Mouse (Mus musculus) heart, adult 2 months (tissue): ENCODE measurements around the gene Evx2. TPM values are rescaled to one million over a fixed set of nuclear protein-coding genes. Genes with fewer than 3 reads are reported as not detected.

ENCODE experiments used
- DNase-seq, 2 experiments: peaks; one replicate each; pipeline ENCODE4 v3.0.0; 2021
- H3K27ac ChIP-seq: fragments of 200-600 bp; 2 replicates; pipeline ENCODE4 v1.8.1; 2022
- H3K27me3 ChIP-seq: fragments of 200-500 bp; 2 replicates; pipeline ENCODE4 v1.6.1; 2012; ENCODE audit warnings: mild to moderate bottlenecking, low read length, inconsistent platforms, mixed read lengths; ENCODE audit not compliant: control insufficient read depth, insufficient read depth
- H3K36me3 ChIP-seq: fragments of 200-500 bp; 2 replicates; pipeline ENCODE4 v1.6.1; 2012; ENCODE audit warnings: low read length, inconsistent platforms; ENCODE audit not compliant: control insufficient read depth, insufficient read depth
- H3K4me1 ChIP-seq: fragments of 200-500 bp; 2 replicates; pipeline ENCODE4 v1.6.1; 2011; ENCODE audit warnings: low read length; ENCODE audit not compliant: control insufficient read depth, insufficient read depth
- H3K4me3 ChIP-seq: fragments of 200-600 bp; 2 replicates; pipeline ENCODE4 v1.8.1; 2022
- H3K79me2 ChIP-seq: fragments of 200-500 bp; replicated peaks from 2 replicates; pipeline ENCODE4 v1.6.1; 2012; ENCODE audit warnings: mild to moderate bottlenecking, inconsistent platforms, low read length, moderate library complexity, mixed read lengths; ENCODE audit not compliant: control insufficient read depth, insufficient read depth
- H3K9ac ChIP-seq: fragments of 200-500 bp; 2 replicates; pipeline ENCODE4 v1.6.1; 2012; ENCODE audit warnings: low read depth, mild to moderate bottlenecking, control low read depth, inconsistent platforms, low read length, mixed read lengths
- CTCF ChIP-seq: fragments of 200-600 bp; IDR thresholded peaks from 2 replicates; pipeline ENCODE4 v1.8.1; 2022; ENCODE audit warnings: antibody characterized with exemption, mild to moderate bottlenecking, moderate library complexity
- EP300 ChIP-seq: fragments of 200-500 bp; IDR thresholded peaks from 2 replicates; pipeline ENCODE4 v1.6.1; 2011; ENCODE audit warnings: low read depth, low read length, control low read depth; ENCODE audit not compliant: insufficient read depth
- POLR2A ChIP-seq: fragments of 200-500 bp; IDR thresholded peaks from 2 replicates; pipeline ENCODE4 v1.6.1; 2011; ENCODE audit warnings: mild to moderate bottlenecking, low read depth, low read length, control low read depth; ENCODE audit not compliant: insufficient read depth
- WGBS: fragments of 180-500 bp; shearing (Covaris S2); methylation state at CpG from one replicate; pipeline ENCODE4 v1.1.7; 2018; 5-methylcytosine and 5-hydroxymethylcytosine counted together
- intact Hi-C: fragments of 180-260 bp; cut with DNase I; formaldehyde crosslinking; loops from one replicate; pipeline ENCODE4 v1.15.1; 2025
- polyA plus RNA-seq: library from polyadenylated mRNA; depleted of rRNA; stranded (reverse); fragments of >200 nt; gene quantifications from 2 replicates; pipeline ENCODE4 v1.2.3, GENCODE M21; 2012
- total RNA-seq, 2 experiments: library from RNA; stranded (reverse); gene quantifications; 2 replicates each; pipeline ENCODE4 v1.2.3; 2021

Gene Evx2
- total and polyA plus RNA-seq, 3 experiments, result not detected

DNA sequence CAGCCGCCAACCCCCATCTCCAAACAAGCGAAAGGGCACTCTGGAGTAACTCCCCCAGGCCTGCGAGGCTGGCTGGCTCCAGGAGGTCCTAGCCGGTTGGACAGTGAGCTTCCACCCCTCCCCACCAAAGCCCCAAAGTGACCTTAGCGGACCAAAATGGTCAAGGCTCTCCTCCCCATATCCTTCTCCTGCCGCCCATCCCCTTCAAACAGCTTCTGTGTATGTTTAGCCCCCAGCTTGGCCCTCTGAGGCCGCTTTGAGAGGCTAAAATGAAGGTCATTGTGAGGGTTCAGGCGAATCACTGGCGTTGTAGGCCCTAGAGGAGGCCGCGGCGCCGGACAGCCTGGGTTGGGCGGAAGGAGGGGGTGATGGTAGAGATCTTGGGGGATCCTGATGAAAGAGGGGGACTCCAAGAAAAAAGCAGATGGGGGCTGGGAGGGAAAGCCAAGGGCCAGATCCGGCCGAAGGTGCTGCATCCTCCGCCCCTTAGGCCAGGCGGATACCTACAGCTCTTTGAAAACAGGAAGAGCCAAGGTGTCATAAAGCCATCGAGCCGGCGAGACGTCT, 41.3 kb upstream of the Evx2 start:
- no peaks in the 10 kb centered on the region for H3K36me3 ChIP-seq
- H3K4me3 ChIP-seq, result no peak overlapping the region
- H3K27ac ChIP-seq, result no peak overlapping the region
- WGBS, result 12% methylated on average over 22 of the region's 22 CpGs
- peaks cover 47% of the 10 kb centered on the region for H3K27me3 ChIP-seq
- TF ChIP-seq CTCF, result no peak
- TF ChIP-seq EP300, result no peak
- no peak for TF ChIP-seq POLR2A
- no peaks in the 10 kb centered on the region for H3K79me2 ChIP-seq
- no peak for DNase-seq
- intact Hi-C loops, result loop anchor here (5.0 kb wide), 2 partner anchors 262 to 612 kb away; no protein-coding TSS in a partner anchor
- no peak overlapping the region for H3K9ac ChIP-seq
- H3K4me1 ChIP-seq, result no peaks in the 10 kb centered on the region

DNA sequence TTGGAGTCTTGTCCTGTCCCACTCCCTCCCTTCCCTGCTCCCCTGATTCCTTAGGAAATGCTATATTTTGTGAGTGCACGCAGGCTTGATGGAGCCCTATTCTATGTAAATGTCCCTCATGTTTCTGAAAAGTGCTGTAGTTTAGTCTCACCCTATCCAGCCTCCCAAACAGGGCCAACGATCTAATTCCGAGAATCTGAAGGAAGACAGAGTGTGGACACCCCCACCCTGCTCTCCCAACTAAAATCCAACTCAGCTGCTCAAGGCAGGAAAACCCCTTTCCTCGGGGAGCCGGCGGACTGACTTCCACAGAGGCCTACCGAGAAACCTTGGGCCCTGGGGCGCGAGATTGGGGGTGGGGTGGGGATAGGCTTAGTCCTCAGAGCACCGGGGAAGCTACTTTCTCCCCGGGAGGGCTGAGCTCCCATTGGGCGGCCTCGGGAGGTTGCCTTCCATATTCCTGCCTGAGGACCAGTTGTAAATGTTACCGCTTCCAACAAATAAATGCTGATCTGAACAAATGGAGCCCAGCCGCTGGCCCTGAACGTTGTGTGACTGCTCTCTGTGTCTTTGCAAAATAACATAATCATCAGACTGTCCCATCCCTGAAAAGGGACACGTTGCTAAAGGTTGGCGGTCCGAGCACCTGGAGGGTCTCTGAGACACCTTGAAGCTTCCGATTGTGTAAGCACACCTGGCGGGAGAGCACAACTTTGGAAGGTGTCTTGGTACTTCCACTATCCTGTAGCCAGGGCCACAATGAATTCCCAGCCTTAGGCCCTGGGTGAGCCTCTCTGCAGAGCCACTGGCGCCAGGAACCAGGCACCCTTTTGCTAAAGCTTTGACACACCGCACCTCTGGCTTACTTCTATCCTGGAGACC, 40.5 kb upstream of the Evx2 start:
- WGBS, result 17% methylated on average over 23 of the region's 23 CpGs
- Histone ChIP-seq H3K4me1 (no peaks in the 10 kb centered on the region), H3K36me3 (no peaks in the 10 kb centered on the region), H3K27me3 (peaks cover 42% of the 10 kb centered on the region), H3K4me3 (no peak overlapping the region), H3K27ac (no peak overlapping the region), H3K79me2 (no peaks in the 10 kb centered on the region), H3K9ac (no peak overlapping the region)
- intact Hi-C loops, result loop anchor here (5.0 to 10.0 kb wide), 3 partner anchors 262 to 1425 kb away; partner anchors contain the start of gene Sp9
- TF ChIP-seq EP300 (no peak), CTCF (no peak)
- peak in 1 of 2 experiments; percentile 22 for DNase-seq

DNA sequence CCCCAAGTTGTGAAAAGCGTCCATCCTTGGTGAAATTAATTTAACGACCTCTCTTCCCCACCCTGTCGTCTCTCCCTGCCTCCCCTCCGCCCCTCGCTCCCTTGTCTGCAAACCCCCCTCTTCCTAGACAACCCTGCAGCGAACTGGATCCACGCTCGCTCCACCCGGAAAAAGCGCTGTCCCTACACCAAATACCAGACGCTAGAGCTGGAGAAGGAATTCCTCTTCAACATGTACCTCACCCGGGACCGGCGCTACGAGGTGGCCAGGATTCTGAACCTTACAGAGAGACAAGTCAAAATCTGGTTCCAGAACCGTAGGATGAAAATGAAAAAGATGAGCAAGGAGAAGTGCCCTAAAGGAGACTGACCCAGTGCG, 39.7 kb upstream of the Evx2 start:
- Histone ChIP-seq H3K9ac (no peak overlapping the region), H3K27ac (no peak overlapping the region), H3K36me3 (no peaks in the 10 kb centered on the region), H3K4me1 (no peaks in the 10 kb centered on the region), H3K27me3 (peaks cover 37% of the 10 kb centered on the region), H3K79me2 (no peaks in the 10 kb centered on the region), H3K4me3 (no peak overlapping the region)
- WGBS, result 9% methylated on average over 17 of the region's 17 CpGs
- no peak for TF ChIP-seq POLR2A
- no peak for TF ChIP-seq EP300
- no peak for TF ChIP-seq CTCF
- intact Hi-C loops, result loop anchor here (10.0 kb wide), 1 partner anchor 1424 kb away; the partner anchor contains the start of gene Sp9
- DNase-seq, result no peak

DNA sequence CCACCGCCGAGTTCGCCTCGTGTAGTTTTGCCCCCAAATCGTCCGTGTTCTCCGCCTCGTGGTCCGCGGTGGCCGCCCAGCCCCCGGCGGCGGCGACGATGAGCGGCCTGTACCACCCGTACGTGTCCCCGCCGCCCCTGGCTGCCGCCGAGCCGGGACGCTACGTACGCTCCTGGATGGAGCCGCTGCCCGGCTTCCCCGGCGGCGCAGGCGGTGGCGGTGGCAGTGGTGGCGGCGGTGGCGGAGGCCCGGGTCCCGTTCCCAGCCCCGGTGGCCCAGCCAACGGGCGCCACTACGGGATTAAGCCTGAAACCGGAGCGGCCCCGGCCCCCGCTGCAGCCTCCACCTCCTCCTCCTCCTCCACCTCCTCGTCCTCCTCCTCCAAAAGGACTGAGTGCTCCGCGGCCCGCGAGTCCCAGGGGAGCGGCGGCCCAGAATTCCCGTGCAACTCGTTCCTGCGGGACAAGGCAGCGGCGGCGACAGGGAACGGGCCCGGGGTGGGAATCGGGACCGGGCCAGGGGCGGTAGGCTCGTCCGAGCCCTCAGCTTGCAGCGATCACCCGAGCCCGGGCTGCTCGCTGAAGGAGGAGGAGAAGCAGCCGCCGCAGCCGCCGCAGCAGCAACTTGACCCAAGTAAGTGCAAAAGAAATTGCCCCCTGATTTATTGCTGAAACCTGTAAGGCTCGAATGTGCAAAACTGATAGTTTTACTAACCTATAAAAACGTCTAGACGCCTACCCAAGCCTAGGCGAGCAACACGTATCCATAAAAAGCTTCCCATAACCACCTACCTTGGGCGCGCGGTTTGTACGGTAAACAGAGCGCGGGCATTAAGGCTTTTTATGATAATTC, 39.1 kb upstream of the Evx2 start:
- Histone ChIP-seq H3K9ac (peak overlapping the region; percentile 32), H3K27me3 (peaks cover 36% of the 10 kb centered on the region), H3K4me3 (peak overlapping the region; percentile 50), H3K4me1 (no peaks in the 10 kb centered on the region), H3K36me3 (no peaks in the 10 kb centered on the region), H3K79me2 (no peaks in the 10 kb centered on the region), H3K27ac (no peak overlapping the region)
- no peak for TF ChIP-seq POLR2A
- no peak for TF ChIP-seq EP300
- no peak for TF ChIP-seq CTCF
- intact Hi-C loops, result loop anchor here (10.0 kb wide), 1 partner anchor 1424 kb away; the partner anchor contains the start of gene Sp9
- DNase-seq, result peak in 1 of 2 experiments; percentile 59
- 3% methylated on average over 86 of the region's 86 CpGs for WGBS

DNA sequence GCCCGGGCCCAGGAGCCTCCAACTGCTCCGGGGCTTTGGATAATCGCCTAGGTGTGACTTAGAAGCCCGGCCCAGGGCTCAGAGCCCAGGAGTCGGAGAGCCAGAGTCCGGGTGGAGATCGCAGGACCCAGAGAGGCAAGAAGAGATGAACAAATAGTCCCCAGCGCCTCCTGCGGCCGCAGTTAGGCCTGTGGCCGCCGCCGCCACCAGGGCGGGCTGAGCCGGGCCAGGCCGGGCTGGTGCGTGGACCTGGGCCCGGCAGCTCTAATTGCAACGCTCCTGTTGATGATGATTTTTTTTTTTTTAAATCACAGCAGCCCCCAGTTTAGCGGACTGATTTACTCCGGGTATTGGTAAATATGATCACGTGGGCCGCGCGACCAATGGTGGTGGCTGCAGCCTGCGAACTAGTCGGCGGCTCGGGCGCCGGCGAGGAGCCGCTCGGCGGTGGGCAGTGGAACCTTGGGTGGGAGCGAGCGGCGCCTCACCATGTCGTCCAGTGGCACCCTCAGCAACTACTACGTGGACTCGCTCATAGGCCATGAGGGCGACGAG, 38.3 kb upstream of the Evx2 start, which contains the start of gene Hoxd9:
Hoxd9 (plus strand) TSS at position 161 of the 555 bp plus-strand sequence.
- peak within 1 kb of the TSS; percentile 50 for H3K4me3 ChIP-seq
- no peaks in the 10 kb centered on the region for H3K36me3 ChIP-seq
- peaks cover 40% of the 10 kb centered on the region for H3K27me3 ChIP-seq
- intact Hi-C loops, result loop anchor here (10.0 kb wide), 1 partner anchor 1423 kb away; the partner anchor contains the start of gene Sp9
- H3K27ac ChIP-seq, result no peak within 1 kb of the TSS
- peak within 1 kb of the TSS; percentile 32 for H3K9ac ChIP-seq
- H3K4me1 ChIP-seq, result no peaks in the 10 kb centered on the region
- DNase-seq, result peak; percentile 46 to 63
- no peaks in the 10 kb centered on the region for H3K79me2 ChIP-seq
- TF ChIP-seq EP300 (no peak), POLR2A (no peak), CTCF (peak; percentile 47)
- WGBS, result under 1% methylated on average over 43 of the region's 43 CpGs
